Mouse (Mus musculus) myocyte (in vitro differentiated cells): ENCODE measurements around the gene Hdac5.

Experiments
- E2F4 ChIP-seq: IDR thresholded peaks from one replicate; pipeline ENCODE4 v1.6.1; 2011; ENCODE audit warnings: mild to moderate bottlenecking, control low read depth, moderate library complexity; ENCODE audit not compliant: insufficient read depth
- MAX ChIP-seq: IDR thresholded peaks from one replicate; pipeline ENCODE4 v1.6.1; 2011; ENCODE audit warnings: low read depth, mild to moderate bottlenecking, control low read depth
- MYOD1 ChIP-seq, 3 experiments: IDR thresholded peaks; one replicate each; pipeline ENCODE4 v1.6.1; 2011; ENCODE audit warnings: control low read depth in 2 of 3, low read depth in 2 of 3, mild to moderate bottlenecking in 2 of 3, moderate library complexity in 1 of 3; ENCODE audit not compliant: insufficient read length in 2 of 3, control insufficient read depth in 1 of 3
- MYOG ChIP-seq, 3 experiments: IDR thresholded peaks; one replicate each; pipeline ENCODE4 v1.6.1; 2011; ENCODE audit warnings: control low read depth in 2 of 3, low read depth in 2 of 3, mild to moderate bottlenecking in 2 of 3; ENCODE audit not compliant: insufficient read length in 2 of 3, control insufficient read depth in 1 of 3, insufficient read depth in 1 of 3
- POLR2A ChIP-seq: IDR thresholded peaks from one replicate; pipeline ENCODE4 v1.6.1; 2011; ENCODE audit warnings: low read depth, mild to moderate bottlenecking, control low read depth, moderate library complexity; ENCODE audit not compliant: insufficient read length
- POLR2AphosphoS2 ChIP-seq: IDR thresholded peaks from one replicate; pipeline ENCODE4 v1.6.1; 2011; ENCODE audit warnings: low read depth, control low read depth; ENCODE audit not compliant: insufficient read length
- REST ChIP-seq: IDR thresholded peaks from one replicate; pipeline ENCODE4 v1.6.1; 2011; ENCODE audit warnings: mild to moderate bottlenecking, control low read depth, moderate library complexity; ENCODE audit not compliant: insufficient read depth, insufficient read length
- SRF ChIP-seq: IDR thresholded peaks from one replicate; pipeline ENCODE4 v1.6.1; 2011; ENCODE audit warnings: low read depth; ENCODE audit not compliant: control insufficient read depth, insufficient read length
- TCF12 ChIP-seq: IDR thresholded peaks from one replicate; pipeline ENCODE4 v1.6.1; 2011; ENCODE audit warnings: mild to moderate bottlenecking, control low read depth; ENCODE audit not compliant: poor library complexity, insufficient read depth, severe bottlenecking
- TCF3 ChIP-seq: IDR thresholded peaks from one replicate; pipeline ENCODE4 v1.6.1; 2011; ENCODE audit warnings: low read depth, control low read depth; ENCODE audit not compliant: insufficient read length
- USF1 ChIP-seq: IDR thresholded peaks from one replicate; pipeline ENCODE4 v1.6.1; 2011; ENCODE audit warnings: low read depth, mild to moderate bottlenecking, control low read depth, moderate library complexity

DNA sequence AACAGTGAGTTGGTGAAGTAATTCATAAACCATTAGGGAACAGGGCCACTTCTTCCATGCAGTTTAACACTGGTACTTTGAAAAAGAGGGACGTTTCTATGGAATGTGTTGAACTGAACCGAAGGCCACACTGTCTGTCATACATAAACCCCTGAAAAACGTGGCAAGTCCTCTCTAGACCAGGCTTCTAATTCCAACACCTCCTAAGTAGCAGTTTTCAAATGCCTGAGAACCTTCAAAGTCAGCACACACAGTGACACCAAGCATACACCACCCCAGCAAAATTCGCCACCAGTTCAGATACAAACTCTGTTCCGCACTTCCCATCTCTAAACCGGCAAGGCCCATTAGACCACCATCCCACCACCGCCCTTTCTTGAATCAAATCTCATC lies 45.7 kb downstream of the Hdac5 start:
- TF ChIP-seq POLR2A (no peak), MAX (no peak), MYOG (IDR thresholded peaks at IDR 0.05; ENCODE audit: control insufficient read depth in 1 of 3, insufficient read depth in 1 of 3, insufficient read length in 2 of 3, low read depth in 2 of 3) (no peak), USF1 (no peak), MYOD1 (IDR thresholded peaks at IDR 0.05; ENCODE audit: control insufficient read depth in 1 of 3, insufficient read length in 2 of 3, low read depth in 2 of 3) (no peak), E2F4 (no peak), POLR2AphosphoS2 (no peak), TCF3 (no peak), REST (no peak), TCF12 (no peak), SRF (no peak)
